Mouse (Mus musculus) limb, embryonic 13.5 days (tissue): ENCODE measurements at regions not wholly inside any gene's neighbourhood (a gene's known extent, or its start where the extent isn't known, plus 50 kb on each side); places are given as distances from the start of the nearest gene placed in this dataset.

Experiments used
- ATAC-seq: fragments of 200-750 bp; cut with Nextera tagmentation; 2 replicates; pipeline ENCODE4 v1.8.0; 2017; ENCODE audit warnings: low read depth, moderate number of reproducible peaks, moderate TSS enrichment; ENCODE audit not compliant: low FRiP score
- H3K27ac ChIP-seq: fragments of 300-500 bp; sonication (generic); 2 replicates; pipeline ENCODE4 v1.5.1; 2015; ENCODE audit warnings: inconsistent platforms, mild to moderate bottlenecking, moderate library complexity
- H3K27me3 ChIP-seq: fragments of 300-500 bp; sonication (generic); 2 replicates; pipeline ENCODE4 v1.6.1; 2015; ENCODE audit warnings: mild to moderate bottlenecking, inconsistent platforms
- H3K36me3 ChIP-seq: fragments of 300-500 bp; sonication (generic); 2 replicates; pipeline ENCODE4 v1.6.1; 2015; ENCODE audit warnings: inconsistent platforms, mild to moderate bottlenecking, moderate library complexity
- H3K4me1 ChIP-seq: fragments of 300-500 bp; sonication (generic); 2 replicates; pipeline ENCODE4 v1.6.1; 2015; ENCODE audit warnings: inconsistent platforms
- H3K4me2 ChIP-seq: fragments of 300-500 bp; sonication (generic); replicated peaks from 2 replicates; pipeline ENCODE4 v1.6.1; 2015; ENCODE audit warnings: inconsistent platforms, mild to moderate bottlenecking, moderate library complexity
- H3K4me3 ChIP-seq: fragments of 300-500 bp; sonication (generic); 2 replicates; pipeline ENCODE4 v1.5.1; 2015; ENCODE audit warnings: moderate library complexity, mild to moderate bottlenecking, inconsistent platforms
- H3K9ac ChIP-seq: fragments of 300-500 bp; sonication (generic); 2 replicates; pipeline ENCODE4 v1.6.1; 2015; ENCODE audit warnings: mild to moderate bottlenecking, inconsistent platforms
- H3K9me3 ChIP-seq: fragments of 300-500 bp; sonication (generic); 2 replicates; pipeline ENCODE4 v1.6.1; 2016; ENCODE audit warnings: inconsistent platforms
- WGBS: fragments of 180-500 bp; shearing (Covaris S2); methylation state at CpG from one replicate; pipeline ENCODE4 v1.1.7; 2015; 5-methylcytosine and 5-hydroxymethylcytosine counted together

GRCm38 (mm10) chr12:110376062-110376837, 70.7 kb upstream of the Ppp2r5c start:
- H3K27me3 ChIP-seq, result peaks cover 72% of the 10 kb centered on the region
- no peaks in the 10 kb centered on the region for H3K9me3 ChIP-seq
- H3K27ac ChIP-seq, result no peak overlapping the region
- 23% methylated on average over 7 of the region's 7 CpGs for WGBS
- no peak overlapping the region for H3K4me2 ChIP-seq
- no peak overlapping the region for H3K4me3 ChIP-seq
- H3K4me1 ChIP-seq, result peaks cover 10% of the 10 kb centered on the region
- no peak overlapping the region for H3K9ac ChIP-seq
- no peak for ATAC-seq
- H3K36me3 ChIP-seq, result no peaks in the 10 kb centered on the region

GRCm38 (mm10) chr12:110376838-110377150, 70.1 kb upstream of the Ppp2r5c start:
- Histone ChIP-seq H3K9ac (no peak overlapping the region), H3K27ac (no peak overlapping the region), H3K9me3 (no peaks in the 10 kb centered on the region), H3K27me3 (peaks cover 71% of the 10 kb centered on the region), H3K4me3 (no peak overlapping the region), H3K4me2 (no peak overlapping the region), H3K4me1 (peaks cover 10% of the 10 kb centered on the region), H3K36me3 (no peaks in the 10 kb centered on the region)
- no peak for ATAC-seq
- WGBS, result 62% methylated on average over 4 of the region's 4 CpGs

GRCm38 (mm10) chr12:110377306-110377705, 69.6 kb upstream of the Ppp2r5c start:
- Histone ChIP-seq H3K4me1 (peaks cover 10% of the 10 kb centered on the region), H3K36me3 (no peaks in the 10 kb centered on the region), H3K9me3 (no peaks in the 10 kb centered on the region), H3K27me3 (peaks cover 69% of the 10 kb centered on the region), H3K4me3 (no peak overlapping the region), H3K27ac (no peak overlapping the region), H3K9ac (no peak overlapping the region), H3K4me2 (no peak overlapping the region)
- no peak for ATAC-seq
- 58% methylated on average over 6 of the region's 6 CpGs for WGBS

- no peak overlapping the region for H3K4me2 ChIP-seq
- peaks cover 10% of the 10 kb centered on the region for H3K4me1 ChIP-seq
- peaks cover 64% of the 10 kb centered on the region for H3K27me3 ChIP-seq
- 68% methylated on average over 10 of the region's 10 CpGs for WGBS
- no peak overlapping the region for H3K27ac ChIP-seq
- no peak overlapping the region for H3K4me3 ChIP-seq
- no peaks in the 10 kb centered on the region for H3K36me3 ChIP-seq
- no peaks in the 10 kb centered on the region for H3K9me3 ChIP-seq
- H3K9ac ChIP-seq, result no peak overlapping the region
- ATAC-seq, result no peak
Measured at GRCm38 (mm10) chr12:110377734-110378133, 69.2 kb upstream of the Ppp2r5c start.

- no peak for ATAC-seq
- H3K9ac ChIP-seq, result no peak overlapping the region
- no peak overlapping the region for H3K4me3 ChIP-seq
- peaks cover 60% of the 10 kb centered on the region for H3K27me3 ChIP-seq
- WGBS, result 78% methylated on average over 5 of the region's 5 CpGs
- H3K27ac ChIP-seq, result no peak overlapping the region
- H3K4me2 ChIP-seq, result no peak overlapping the region
- no peaks in the 10 kb centered on the region for H3K9me3 ChIP-seq
- H3K36me3 ChIP-seq, result no peaks in the 10 kb centered on the region
- H3K4me1 ChIP-seq, result peaks cover 8% of the 10 kb centered on the region
Measured at GRCm38 (mm10) chr12:110378302-110378701, 68.6 kb upstream of the Ppp2r5c start.

GRCm38 (mm10) chr12:110379721-110380120, 67.2 kb upstream of the Ppp2r5c start:
- peaks cover 4% of the 10 kb centered on the region; the same call in 1 of the 2 replicates for H3K4me1 ChIP-seq
- H3K27ac ChIP-seq, result no peak overlapping the region
- H3K36me3 ChIP-seq, result no peaks in the 10 kb centered on the region
- H3K9me3 ChIP-seq, result no peaks in the 10 kb centered on the region
- no peak for ATAC-seq
- H3K4me3 ChIP-seq, result no peak overlapping the region
- 61% methylated on average over 12 of the region's 12 CpGs for WGBS
- H3K27me3 ChIP-seq, result peaks cover 48% of the 10 kb centered on the region
- H3K4me2 ChIP-seq, result no peak overlapping the region
- no peak overlapping the region for H3K9ac ChIP-seq

- Histone ChIP-seq H3K4me1 (no peaks in the 10 kb centered on the region), H3K27me3 (peaks cover 45% of the 10 kb centered on the region), H3K36me3 (no peaks in the 10 kb centered on the region), H3K4me2 (no peak overlapping the region), H3K9me3 (no peaks in the 10 kb centered on the region), H3K4me3 (no peak overlapping the region), H3K9ac (no peak overlapping the region), H3K27ac (no peak overlapping the region)
- 49% methylated on average over 25 of the region's 25 CpGs for WGBS
- ATAC-seq, result no peak; the same call in 1 of the 2 replicates
Measured at GRCm38 (mm10) chr12:110380831-110381750, 65.8 kb upstream of the Ppp2r5c start.

- no peaks in the 10 kb centered on the region for H3K36me3 ChIP-seq
- H3K9me3 ChIP-seq, result no peaks in the 10 kb centered on the region
- H3K4me3 ChIP-seq, result no peak overlapping the region
- peaks cover 30% of the 10 kb centered on the region for H3K27me3 ChIP-seq
- no peaks in the 10 kb centered on the region for H3K4me1 ChIP-seq
- no peak overlapping the region for H3K27ac ChIP-seq
- no peak overlapping the region for H3K9ac ChIP-seq
- 74% methylated on average over 20 of the region's 20 CpGs for WGBS
- ATAC-seq, result no peak
- no peak overlapping the region for H3K4me2 ChIP-seq
Measured at GRCm38 (mm10) chr12:110385031-110385430, 61.9 kb upstream of the Ppp2r5c start.

GRCm38 (mm10) chr12:110385801-110386599, 60.9 kb upstream of the Ppp2r5c start:
- Histone ChIP-seq H3K9ac (no peak overlapping the region), H3K27me3 (peaks cover 22% of the 10 kb centered on the region), H3K4me1 (no peaks in the 10 kb centered on the region), H3K4me2 (no peak overlapping the region), H3K27ac (no peak overlapping the region), H3K4me3 (no peak overlapping the region), H3K36me3 (no peaks in the 10 kb centered on the region), H3K9me3 (no peaks in the 10 kb centered on the region)
- 82% methylated on average over 20 of the region's 20 CpGs for WGBS
- no peak for ATAC-seq

GRCm38 (mm10) chr12:110387056-110387455, 59.9 kb upstream of the Ppp2r5c start:
- no peak for ATAC-seq
- Histone ChIP-seq H3K4me3 (no peak overlapping the region), H3K27me3 (peaks cover 14% of the 10 kb centered on the region; the same call in 1 of the 2 replicates), H3K9ac (no peak overlapping the region), H3K4me2 (no peak overlapping the region), H3K4me1 (no peaks in the 10 kb centered on the region), H3K9me3 (no peaks in the 10 kb centered on the region), H3K27ac (no peak overlapping the region), H3K36me3 (no peaks in the 10 kb centered on the region)
- 65% methylated on average over 11 of the region's 11 CpGs for WGBS

GRCm38 (mm10) chr12:110387567-110387966, 59.4 kb upstream of the Ppp2r5c start:
- 74% methylated on average over 4 of the region's 4 CpGs for WGBS
- no peak for ATAC-seq

GRCm38 (mm10) chr12:110389439-110389838, 57.5 kb upstream of the Ppp2r5c start:
- H3K27ac ChIP-seq, result no peak overlapping the region
- H3K4me2 ChIP-seq, result no peak overlapping the region
- no peaks in the 10 kb centered on the region for H3K9me3 ChIP-seq
- no peak overlapping the region for H3K4me3 ChIP-seq
- H3K4me1 ChIP-seq, result no peaks in the 10 kb centered on the region
- WGBS, result 79% methylated on average over 12 of the region's 12 CpGs
- ATAC-seq, result no peak
- no peaks in the 10 kb centered on the region for H3K36me3 ChIP-seq
- H3K27me3 ChIP-seq, result peaks cover 14% of the 10 kb centered on the region; the same call in 1 of the 2 replicates
- no peak overlapping the region for H3K9ac ChIP-seq

More at GRCm38 (mm10) chr12:110387567-110387966, 59.4 kb upstream of the Ppp2r5c start:
- Histone ChIP-seq H3K9me3 (no peaks in the 10 kb centered on the region), H3K9ac (no peak overlapping the region), H3K4me2 (no peak overlapping the region), H3K36me3 (no peaks in the 10 kb centered on the region), H3K4me1 (no peaks in the 10 kb centered on the region), H3K27ac (no peak overlapping the region), H3K4me3 (no peak overlapping the region), H3K27me3 (peaks cover 14% of the 10 kb centered on the region; the same call in 1 of the 2 replicates)
